Mouse (Mus musculus): ENCODE results near the gene Josd2.

The Josd2 gene

DNA sequence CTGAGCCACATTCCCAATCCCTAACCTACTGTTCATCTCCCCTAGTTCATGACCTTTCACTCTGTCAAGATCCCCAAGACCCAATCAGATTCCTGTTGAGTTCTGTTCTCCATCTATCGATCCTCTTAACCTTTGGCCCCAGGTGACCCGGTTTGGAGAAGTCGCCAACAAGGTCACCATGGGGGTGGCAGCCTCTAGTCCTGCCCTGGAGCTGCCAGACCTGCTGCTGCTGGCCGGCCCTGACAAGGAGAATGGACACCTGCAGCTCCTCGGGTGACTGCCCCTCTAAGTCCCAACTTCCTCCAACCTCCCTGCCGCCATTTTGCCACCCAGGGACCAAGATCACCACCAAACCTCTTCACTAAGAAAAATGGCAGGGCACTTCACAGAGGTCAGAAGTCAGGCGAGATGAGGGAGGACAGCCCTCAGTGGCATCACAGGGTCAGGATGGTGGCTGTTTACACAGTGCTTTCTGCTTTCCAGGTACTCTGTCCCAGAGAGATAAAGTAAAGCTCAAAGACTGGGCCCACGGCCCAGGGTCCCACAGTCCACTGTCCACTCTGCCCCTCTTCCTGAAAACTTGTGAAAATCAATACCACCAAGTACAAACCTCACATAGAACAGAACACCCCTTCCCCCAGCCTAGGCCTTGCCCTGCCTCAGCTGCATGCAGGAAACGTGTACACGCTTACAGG, 29.7 kb downstream of the Josd2 start:
- CTCF ChIA-PET = interaction anchor here (0.6 to 3.1 kb wide), 15 partner anchors 7 to 293 kb away, joined by 3 to 23 read pairs (median 4); partner anchors contain the start of gene Pold1 (in 1 of the 4)
- POLR2A ChIA-PET = interaction anchor here (0.5 to 7.2 kb wide), 52 partner anchors 9 to 1808 kb away, joined by 3 to 100 read pairs (median 5); partner anchors contain the start of genes Josd2 (in 3 of the 4), Nup62 (in 2 of the 4), 1700028J19Rik (in 1 of the 4) and 2410002F23Rik (in 1 of the 4)

- CTCF ChIA-PET = interaction anchor here (0.5 to 1.7 kb wide), 14 partner anchors 20 to 430 kb away, joined by 3 to 12 read pairs (median 5); partner anchors contain the start of genes Ap2a1 (in 1 of the 4) and Pold1 (in 1 of the 4)
- POLR2A ChIA-PET = interaction anchor here in 3 of 4 experiments (0.6 to 7.2 kb wide), 18 partner anchors 8 to 253 kb away, joined by 3 to 100 read pairs (median 4); partner anchors contain the start of genes Josd2 (in 2 of the 3), 1700028J19Rik (in 1 of the 3), 2410002F23Rik (in 1 of the 3) and Kcnc3 (in 1 of the 3)
Measured at GRCm38 (mm10) chr7:44498922-44499321, 31.1 kb downstream of the Josd2 start.

- CTCF ChIA-PET = interaction anchor here (0.6 to 2.5 kb wide), 20 partner anchors 19 to 315 kb away, joined by 3 to 9 read pairs (median 6); partner anchors contain the start of gene Pold1 (in 2 of the 4)
Measured at GRCm38 (mm10) chr7:44500046-44500445, 32.3 kb downstream of the Josd2 start.

GRCm38 (mm10) chr7:44501563-44502115, 33.9 kb downstream of the Josd2 start:
- POLR2A ChIA-PET = interaction anchor here in 2 of 4 experiments (0.6 to 1.7 kb wide), 8 partner anchors 12 to 1216 kb away, joined by 3 to 9 read pairs (median 4); partner anchors contain the start of genes Sphk2 (in 1 of the 2) and Syt3 (in 1 of the 2)

More at GRCm38 (mm10) chr7:44500046-44500445, 32.3 kb downstream of the Josd2 start:
- POLR2A ChIA-PET = interaction anchor here in 3 of 4 experiments (0.8 to 7.2 kb wide), 13 partner anchors 12 to 254 kb away, joined by 3 to 65 read pairs (median 4); partner anchors contain the start of genes Kcnc3 (in 2 of the 3), 1700028J19Rik (in 1 of the 3), 2410002F23Rik (in 1 of the 3) and Josd2 (in 1 of the 3)

DNA sequence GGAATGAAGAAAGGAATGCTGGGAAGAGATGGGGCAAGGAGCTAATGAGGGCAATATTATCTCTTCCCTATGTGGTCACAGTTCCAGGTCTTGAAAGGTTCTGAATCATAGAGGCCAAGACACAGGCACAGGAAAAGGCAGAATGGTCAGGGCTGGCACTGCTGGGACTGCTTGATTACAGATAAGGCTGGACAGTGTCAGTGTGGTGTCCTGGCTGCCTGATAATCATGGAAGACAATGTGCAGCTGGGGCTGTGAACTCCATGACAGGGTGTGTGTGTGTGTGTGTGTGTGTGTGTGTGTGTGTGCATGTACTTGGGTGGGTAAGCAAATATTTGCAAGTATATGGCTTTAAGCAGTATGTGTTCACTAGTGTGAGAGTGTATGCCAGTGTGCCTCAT, 39.7 kb downstream of the Josd2 start:
- ChIA-PET POLR2A (interaction anchor here in 3 of 4 experiments (0.6 to 2.9 kb wide), 12 partner anchors 10 to 234 kb away, joined by 3 to 21 read pairs (median 4); partner anchors contain the start of genes Emc10 (in 2 of the 3), Fam71e1 (in 2 of the 3), Kcnc3 (in 1 of the 3) and Pold1 (in 1 of the 3)), CTCF (interaction anchor here (0.6 to 1.8 kb wide), 10 partner anchors 11 to 148 kb away, joined by 3 to 9 read pairs (median 6); no protein-coding TSS in a partner anchor)

More at GRCm38 (mm10) chr7:44501563-44502115, 33.9 kb downstream of the Josd2 start:
- CTCF ChIA-PET = interaction anchor here (0.5 to 2.5 kb wide), 28 partner anchors 11 to 485 kb away, joined by 3 to 9 read pairs (median 4); partner anchors contain the start of genes Josd2 (in 1 of the 4), Pold1 (in 1 of the 4) and Prmt1 (in 1 of the 4)

- POLR2A ChIA-PET = interaction anchor here in 2 of 4 experiments (0.7 to 1.8 kb wide), 15 partner anchors 8 to 256 kb away, joined by 3 to 8 read pairs (median 3); partner anchors contain the start of genes Emc10 (in 1 of the 2), Fam71e1 (in 1 of the 2), Josd2 (in 1 of the 2) and Kcnc3 (in 1 of the 2)
- CTCF ChIA-PET = interaction anchor here (0.5 to 4.3 kb wide), 84 partner anchors 8 to 646 kb away, joined by 3 to 41 read pairs (median 4); partner anchors contain the start of genes Pold1 (in 3 of the 4), Emc10 (in 2 of the 4), Fam71e1 (in 2 of the 4) and Kcnc3 (in 1 of the 4)
Measured at GRCm38 (mm10) chr7:44519240-44519913, 51.6 kb downstream of the Josd2 start.

DNA sequence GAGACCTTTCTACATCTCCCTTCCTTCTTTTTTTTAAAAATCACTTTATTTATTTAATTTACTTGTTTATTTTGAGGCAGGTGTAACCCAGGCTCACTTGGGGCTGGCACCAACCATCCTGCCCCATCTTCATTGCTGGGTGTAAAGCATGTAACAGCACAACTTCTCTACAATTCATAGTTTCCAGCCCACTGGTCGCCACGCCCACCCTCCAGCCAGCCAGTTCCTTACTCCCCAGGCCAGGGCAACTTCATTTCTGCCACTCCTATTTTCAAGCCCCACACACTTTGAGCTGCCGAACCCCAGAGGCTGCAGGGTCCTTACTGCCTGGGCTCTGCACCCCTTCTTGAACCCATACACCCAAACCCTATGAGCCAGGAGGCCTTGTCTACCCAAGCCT, 53.2 kb downstream of the Josd2 start:
- ChIA-PET POLR2A (interaction anchor here in 3 of 4 experiments (0.9 to 1.9 kb wide), 19 partner anchors 8 to 328 kb away, joined by 3 to 8 read pairs (median 4); partner anchors contain the start of genes Emc10 (in 2 of the 3), Fam71e1 (in 2 of the 3), Akt1s1 (in 1 of the 3) and Kcnc3 (in 1 of the 3)), CTCF (interaction anchor here (0.6 to 4.3 kb wide), 29 partner anchors 9 to 258 kb away, joined by 3 to 41 read pairs (median 6); partner anchors contain the start of genes Pold1 (in 3 of the 4), Emc10 (in 1 of the 4) and Fam71e1 (in 1 of the 4))

All from embryonic stem cell, embryonic (primary cell).